Mouse (Mus musculus): ENCODE data around the gene Pias3.

DNA sequence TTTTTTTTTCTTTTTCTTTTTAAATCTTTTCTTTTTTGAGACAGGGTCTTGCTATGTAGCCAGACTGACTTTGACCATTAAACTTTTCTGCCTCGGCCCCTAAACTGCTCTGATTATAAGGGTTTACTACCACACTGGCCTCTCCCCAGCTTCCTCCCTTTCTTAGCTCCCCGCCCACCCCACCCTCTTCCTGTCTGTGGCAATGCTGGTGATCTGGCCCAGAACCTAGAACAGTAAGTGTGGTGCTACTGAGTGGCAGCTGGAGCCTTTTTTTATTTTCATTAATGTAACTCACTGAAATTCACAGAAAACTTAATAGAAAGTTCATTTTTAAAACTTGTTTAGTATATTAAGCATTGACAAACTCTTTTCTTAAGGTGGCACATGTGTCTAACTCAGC lies 19.7 kb downstream of the Pias3 start:
- no peak for TF ChIP-seq CTCF (IDR thresholded peaks at IDR 0.05; ENCODE audit: control insufficient read depth, insufficient read depth, low read length)
- TF ChIP-seq POLR2A (IDR thresholded peaks at IDR 0.05; ENCODE audit: borderline replicate concordance, control insufficient read depth, low read depth, low read length) = no peak

Measured in bone marrow, adult 2 months (tissue).